Mouse (Mus musculus) urinary bladder, adult 2 months (tissue): Measurements from ENCODE around the gene Pla2g6. TPM values are rescaled to one million over a fixed set of nuclear protein-coding genes. Genes with fewer than 3 reads are reported as not detected.

Source experiments
- DNase-seq: peaks from one replicate; pipeline ENCODE4 v3.0.0; 2022; ENCODE audit warnings: low spot score
- polyA plus RNA-seq: library from polyadenylated mRNA; depleted of rRNA; stranded (reverse); fragments of >200 nt; gene quantifications from 2 replicates; pipeline ENCODE4 v1.2.3, GENCODE M21; 2012; rRNA removed

Pla2g6 gene
- polyA plus RNA-seq, 1 experiment = 20.6 TPM

DNA sequence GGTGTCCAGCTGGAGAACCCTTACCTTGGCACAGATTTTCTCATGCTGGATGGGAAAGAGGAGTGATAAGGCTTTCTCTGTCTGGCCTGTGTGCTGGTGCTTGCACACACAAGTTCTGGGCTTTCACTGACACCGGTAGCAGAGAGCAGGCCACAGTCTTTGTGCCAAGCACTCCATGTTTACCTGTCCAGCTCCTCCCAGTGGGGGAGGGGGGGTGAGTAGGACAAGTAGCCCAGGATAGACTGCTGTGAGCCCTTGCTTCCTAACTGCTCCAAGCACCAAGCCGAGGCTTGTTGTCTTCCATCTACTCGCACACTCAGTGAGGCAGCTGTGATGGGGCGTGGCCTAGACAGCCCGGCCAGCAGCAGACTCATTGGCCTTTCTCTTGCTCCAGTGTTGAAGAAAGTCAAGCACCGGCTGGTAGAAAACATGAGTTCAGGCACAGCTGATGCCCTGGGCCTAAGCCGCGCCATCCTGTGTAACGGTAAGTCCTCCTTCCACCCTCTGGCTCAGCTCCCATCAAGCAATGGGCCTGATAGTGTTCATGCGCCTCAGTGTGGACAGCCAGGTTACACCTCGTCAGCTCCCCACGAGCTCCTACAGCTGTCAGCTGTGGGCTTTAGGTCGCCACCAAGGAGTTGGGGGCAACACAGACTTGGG lies 85.5 kb downstream of the Pla2g6 start:
- no peak for DNase-seq

DNA sequence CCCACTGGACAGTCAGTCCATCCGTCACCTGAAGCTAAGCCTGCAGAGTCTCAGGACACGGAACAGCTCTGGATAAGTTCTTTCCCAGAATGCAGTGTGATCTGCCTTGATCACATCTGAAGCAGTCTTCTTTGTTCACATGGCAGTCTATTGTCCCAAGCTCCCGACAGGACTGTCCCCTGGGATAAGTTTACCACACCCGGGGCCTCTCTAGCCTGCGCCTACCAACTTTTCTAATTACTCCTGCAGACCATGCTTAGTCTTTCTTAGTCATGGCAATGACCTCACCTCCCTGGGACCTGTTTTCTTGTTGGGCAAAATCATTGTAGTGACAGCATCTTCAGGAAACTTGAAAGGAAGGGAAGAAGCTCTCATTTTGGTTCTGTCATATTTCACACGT lies 90.2 kb downstream of the Pla2g6 start:
- no peak for DNase-seq

Other genes with a start within 250 kb of the Pla2g6 start
- gene Micall1, start 219.5 kb downstream of the Pla2g6 start, polyA plus RNA-seq = 63.5 and 79.4 TPM in 2 replicates
- gene Polr2f, start 187.4 kb downstream of the Pla2g6 start, polyA plus RNA-seq = 145 and 194 TPM in 2 replicates
- 3.7 and 4.0 TPM in 2 replicates for gene 1700088E04Rik, start 187.1 kb downstream of the Pla2g6 start, polyA plus RNA-seq
- gene Sox10, start 163.2 kb downstream of the Pla2g6 start, polyA plus RNA-seq = 11.0 and 11.8 TPM in 2 replicates
- gene Pick1, start 99.2 kb downstream of the Pla2g6 start, polyA plus RNA-seq = 33.3 and 41.7 TPM in 2 replicates
- 0.96 and 1.1 TPM in 2 replicates for gene Gm49486, start 99.0 kb downstream of the Pla2g6 start, polyA plus RNA-seq
- gene Slc16a8, start 73.6 kb downstream of the Pla2g6 start, polyA plus RNA-seq = 0.04 and 0.21 TPM in 2 replicates
- 4.5 and 4.8 TPM in 2 replicates for gene Baiap2l2, start 42.9 kb downstream of the Pla2g6 start, polyA plus RNA-seq
- 11.0 and 13.0 TPM in 2 replicates for gene Maff, start 18.2 kb upstream of the Pla2g6 start, polyA plus RNA-seq
- gene Tmem184b, start 75.2 kb upstream of the Pla2g6 start, polyA plus RNA-seq = 51.5 and 68.3 TPM in 2 replicates
- gene Csnk1e, start 127.2 kb upstream of the Pla2g6 start, polyA plus RNA-seq = 76.7 and 90.3 TPM in 2 replicates
- gene Kcnj4, start 176.9 kb upstream of the Pla2g6 start, polyA plus RNA-seq = 0.04 and 0.07 TPM in 2 replicates
- 48.5 and 54.9 TPM in 2 replicates for gene Kdelr3, start 188.0 kb upstream of the Pla2g6 start, polyA plus RNA-seq
- 363 and 536 TPM in 2 replicates for gene Ddx17, start 218.4 kb upstream of the Pla2g6 start, polyA plus RNA-seq